Mouse (Mus musculus) hematopoietic multipotent progenitor cell, adult 10-12 weeks (in vitro differentiated cells): ENCODE data around the gene Gabrg1. TPM values are rescaled to one million over a fixed set of nuclear protein-coding genes. Genes with fewer than 3 reads are reported as not detected.

Experiments
- polyA plus RNA-seq: library from polyadenylated mRNA; stranded (reverse); fragments of >175 nt; gene quantifications from 2 replicates; pipeline ENCODE4 v1.2.3, GENCODE M21; 2012; ENCODE audit warnings: low replicate concordance

The Gabrg1 gene
- polyA plus RNA-seq: not detected in 2 replicates

GRCm38 (mm10) chr5:70842192-70843095 lies at the start of gene Gabrg1:
Gabrg1 (minus strand) TSS chr5:70842617.

